Mouse (Mus musculus): ENCODE measurements around the gene Gm20696.

The Gm20696 gene

DNA sequence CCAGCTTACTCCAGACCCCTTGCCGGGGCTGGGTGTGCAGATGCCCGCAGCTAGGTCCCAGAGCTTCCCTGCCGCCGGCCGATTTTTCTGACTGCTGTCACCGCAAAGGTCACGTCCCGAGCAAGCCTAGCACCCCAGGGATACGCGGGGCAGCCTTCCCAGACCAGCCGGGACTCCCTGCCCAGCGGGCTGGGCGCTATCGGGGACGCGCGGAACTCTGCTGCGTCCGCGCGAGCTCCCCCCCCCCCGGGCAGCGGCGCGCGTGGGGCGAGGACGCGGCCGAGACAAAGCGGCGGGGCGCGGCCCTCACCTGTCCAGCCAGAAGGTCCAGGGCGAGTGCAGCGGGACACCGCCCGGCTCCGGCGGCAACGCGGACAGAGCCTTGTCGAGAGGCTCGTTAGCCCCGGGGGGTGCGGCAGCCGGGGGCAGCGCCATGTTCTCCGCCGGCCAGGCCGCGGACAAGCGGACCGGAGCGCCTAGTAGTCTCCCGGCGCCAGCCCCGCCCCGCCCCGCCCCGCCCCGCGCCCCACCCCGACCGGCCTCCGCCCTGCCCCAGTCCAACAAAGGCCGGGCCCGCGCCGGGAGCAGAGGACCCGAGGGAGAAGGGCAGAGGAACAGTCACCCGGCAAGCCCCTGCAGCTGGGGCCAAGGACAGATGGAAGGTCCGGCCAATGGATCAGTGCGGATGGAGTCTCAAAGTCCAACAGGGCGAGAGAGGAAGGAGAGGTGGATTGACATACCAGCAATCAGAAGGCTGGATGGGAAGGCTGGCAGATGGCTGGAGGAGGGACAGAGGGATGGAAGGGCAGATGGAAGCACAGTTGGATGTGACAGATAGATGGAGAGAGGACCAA is at the start of gene Gm20696, which contains the start of gene Eif4e3:
TSS of gene Gm20696 (minus strand) at position 480 of the 854 bp plus-strand sequence.
TSS of gene Eif4e3 (minus strand) at position 454 of the 854 bp plus-strand sequence.
- in situ Hi-C loops (cut with MboI; ENCODE audit: low pct_unique_long_range_greater_than_20kb in 1 of 2, low sequenced_read_pairs in 2 of 2, unreplicated experiment in 1 of 2) = no loop called here

DNA sequence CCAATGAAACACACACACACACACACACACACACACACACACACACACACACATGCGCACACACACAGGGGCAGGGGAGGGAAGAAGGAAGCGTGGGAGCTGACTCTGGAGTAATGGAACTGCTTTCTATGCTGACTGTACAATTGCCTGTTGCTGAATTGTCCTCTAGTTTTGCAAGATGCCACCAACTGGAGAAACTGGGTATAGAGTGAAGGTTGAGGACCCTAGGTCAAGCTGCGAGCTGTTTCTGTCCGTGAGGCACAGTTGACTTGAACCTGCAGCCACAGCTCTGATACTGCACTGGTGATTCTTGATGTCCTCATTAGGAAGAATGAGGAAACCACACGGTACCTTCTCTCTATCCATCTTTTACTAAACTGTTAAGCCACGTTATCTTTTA is 49.3 kb upstream of the Gm20696 start:
- in situ Hi-C loops (cut with MboI; ENCODE audit: low pct_unique_long_range_greater_than_20kb in 1 of 2, low sequenced_read_pairs in 2 of 2, unreplicated experiment in 1 of 2) = no loop called here

DNA sequence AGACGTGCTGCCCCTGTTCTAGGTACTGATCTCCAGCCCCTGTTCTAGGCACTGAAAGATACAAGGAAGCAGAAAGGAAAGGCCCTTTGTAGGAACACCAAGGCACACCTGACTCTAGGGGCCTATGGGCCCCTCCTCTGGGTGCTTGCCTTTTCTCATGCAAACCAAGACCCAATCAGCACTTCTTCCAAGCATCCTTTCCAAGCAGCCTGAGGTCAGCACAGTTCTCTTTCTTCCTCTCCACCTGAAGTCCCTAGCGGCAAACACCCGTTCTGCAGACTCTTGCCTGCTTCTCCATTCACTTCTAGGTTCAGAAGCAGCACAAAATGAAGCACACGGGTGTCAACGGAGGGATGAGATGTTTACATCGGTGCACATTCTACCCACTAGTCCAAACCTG is 48.6 kb upstream of the Gm20696 start:
- in situ Hi-C loops (cut with MboI; ENCODE audit: low pct_unique_long_range_greater_than_20kb in 1 of 2, low sequenced_read_pairs in 2 of 2, unreplicated experiment in 1 of 2) = no loop called here

DNA sequence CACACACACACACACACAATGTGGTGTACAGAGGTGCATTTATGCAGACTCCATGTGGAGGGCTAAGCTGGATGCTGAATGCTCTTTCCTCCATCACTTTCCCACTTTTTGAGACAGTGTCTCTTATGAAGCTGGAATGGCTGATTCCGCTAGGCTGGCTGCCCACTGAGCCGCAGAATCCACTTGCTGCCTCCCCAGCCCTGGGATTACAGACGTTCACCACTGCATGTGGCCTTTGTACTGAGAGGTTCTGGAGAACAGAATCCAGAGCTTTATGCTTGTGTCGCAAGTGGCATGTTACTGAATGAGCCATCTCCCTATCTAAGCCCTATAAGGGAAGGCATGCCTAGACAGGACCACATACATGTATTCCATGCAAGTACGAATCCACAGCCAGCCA is 46.7 kb upstream of the Gm20696 start:
- in situ Hi-C loops (cut with MboI; ENCODE audit: low pct_unique_long_range_greater_than_20kb in 1 of 2, low sequenced_read_pairs in 2 of 2, unreplicated experiment in 1 of 2) = no loop called here

DNA sequence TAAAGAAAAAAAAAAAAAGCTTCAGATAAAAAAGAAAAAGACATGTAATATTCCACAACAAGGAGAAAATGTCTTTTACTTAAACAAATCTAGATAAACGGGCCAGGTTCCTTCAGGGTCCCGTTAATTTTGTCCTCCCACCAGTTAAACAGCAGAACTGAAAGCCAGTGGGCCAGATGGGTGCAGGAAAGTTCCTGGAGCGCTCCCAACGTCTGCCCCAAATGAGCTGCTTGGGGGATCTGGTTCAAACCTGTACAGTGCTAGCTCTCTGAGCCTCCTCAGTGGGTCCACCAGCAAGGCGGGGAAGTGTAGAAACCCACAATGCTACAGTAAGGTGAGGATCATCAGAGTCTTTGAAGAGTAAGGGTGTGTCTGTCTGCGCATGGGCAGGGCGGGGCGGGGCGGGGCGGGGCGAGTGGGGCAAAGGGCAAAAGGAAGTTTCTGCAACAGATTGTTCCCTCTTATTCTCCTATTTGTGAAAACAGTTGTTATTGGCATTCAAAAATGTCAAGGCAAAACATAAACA is 45.0 kb upstream of the Gm20696 start:
- in situ Hi-C loops (cut with MboI; ENCODE audit: low pct_unique_long_range_greater_than_20kb in 1 of 2, low sequenced_read_pairs in 2 of 2, unreplicated experiment in 1 of 2) = no loop called here

DNA sequence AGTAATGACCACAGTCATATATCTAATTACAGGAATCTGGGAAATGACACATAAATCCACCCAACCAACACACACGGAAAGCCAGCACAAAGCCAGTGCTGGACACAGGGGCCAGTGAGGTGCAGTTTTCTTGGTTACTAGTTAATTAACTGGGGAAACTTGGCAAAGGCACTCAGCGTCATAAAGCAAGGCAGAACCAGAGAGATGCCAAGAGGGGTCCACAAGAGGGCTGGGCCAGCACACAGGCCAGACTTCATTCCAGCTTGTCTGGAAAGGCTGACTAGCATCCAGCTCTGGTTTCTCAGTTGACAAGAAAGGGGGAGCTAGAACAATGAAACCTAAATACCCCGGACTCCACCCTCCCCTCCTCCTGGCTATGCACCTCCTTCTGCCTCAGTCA is 33.9 kb upstream of the Gm20696 start:
- in situ Hi-C loops (cut with MboI; ENCODE audit: low pct_unique_long_range_greater_than_20kb in 1 of 2, low sequenced_read_pairs in 2 of 2, unreplicated experiment in 1 of 2) = no loop called here

DNA sequence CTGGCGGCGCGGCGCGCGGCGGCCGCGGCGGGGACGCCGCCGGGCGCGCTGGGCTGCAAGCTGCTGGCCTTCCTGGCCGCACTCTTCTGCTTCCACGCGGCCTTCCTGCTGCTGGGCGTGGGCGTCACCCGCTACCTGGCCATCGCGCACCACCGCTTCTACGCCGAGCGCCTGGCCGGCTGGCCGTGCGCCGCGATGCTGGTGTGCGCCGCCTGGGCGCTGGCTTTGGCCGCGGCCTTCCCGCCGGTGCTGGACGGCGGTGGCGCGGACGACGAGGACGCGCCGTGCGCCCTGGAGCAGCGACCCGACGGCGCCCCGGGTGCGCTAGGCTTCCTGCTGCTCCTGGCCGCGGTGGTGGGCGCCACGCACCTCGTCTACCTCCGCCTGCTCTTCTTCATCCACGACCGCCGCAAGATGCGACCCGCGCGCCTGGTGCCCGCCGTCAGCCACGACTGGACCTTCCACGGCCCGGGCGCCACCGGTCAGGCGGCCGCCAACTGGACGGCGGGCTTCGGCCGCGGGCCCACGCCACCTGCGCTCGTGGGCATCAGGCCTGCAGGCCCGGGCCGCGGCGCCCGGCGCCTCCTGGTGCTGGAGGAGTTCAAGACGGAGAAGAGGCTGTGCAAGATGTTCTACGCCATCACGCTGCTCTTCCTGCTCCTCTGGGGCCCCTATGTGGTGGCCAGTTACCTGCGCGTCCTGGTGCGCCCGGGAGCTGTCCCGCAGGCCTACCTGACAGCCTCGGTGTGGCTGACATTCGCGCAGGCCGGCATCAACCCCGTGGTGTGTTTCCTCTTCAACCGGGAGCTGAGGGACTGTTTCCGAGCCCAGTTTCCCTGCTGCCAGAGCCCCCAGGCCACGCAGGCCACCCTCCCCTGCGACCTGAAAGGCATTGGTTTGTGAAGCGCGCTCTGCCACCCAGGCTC is 26.6 kb upstream of the Gm20696 start:
- in situ Hi-C loops (cut with MboI; ENCODE audit: low pct_unique_long_range_greater_than_20kb in 1 of 2, low sequenced_read_pairs in 2 of 2, unreplicated experiment in 1 of 2) = no loop called here

DNA sequence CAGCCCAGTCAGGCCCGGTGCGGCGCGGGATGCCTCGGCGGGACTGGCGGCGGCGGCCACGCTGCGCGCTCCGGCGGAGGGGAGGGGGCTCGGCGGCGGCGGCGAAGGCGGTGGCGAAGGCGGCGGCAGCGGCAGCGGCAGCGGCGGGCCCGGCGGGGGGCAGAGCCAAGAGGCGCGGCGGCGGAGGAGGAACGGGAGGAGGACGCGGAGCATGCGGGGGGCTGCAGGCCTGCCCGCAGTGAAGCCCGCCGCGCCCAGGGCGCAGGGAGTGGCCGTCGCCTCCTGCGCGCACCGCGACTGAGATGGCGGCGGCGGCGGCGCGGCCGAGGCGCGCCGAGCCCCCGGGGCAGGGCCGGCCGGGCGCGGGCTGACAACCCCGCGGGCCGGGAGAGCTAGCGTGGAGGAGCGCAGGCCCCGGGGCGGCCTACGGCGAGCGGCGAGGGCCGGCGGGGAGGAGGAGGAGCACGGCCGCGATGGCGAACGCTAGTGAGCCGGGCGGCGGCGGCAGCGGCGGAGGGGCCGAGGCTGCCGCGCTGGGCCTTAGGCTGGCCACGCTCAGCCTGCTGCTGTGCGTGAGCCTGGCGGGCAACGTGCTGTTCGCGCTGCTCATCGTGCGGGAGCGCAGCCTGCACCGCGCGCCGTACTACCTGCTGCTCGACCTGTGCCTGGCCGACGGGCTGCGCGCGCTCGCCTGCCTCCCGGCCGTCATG is 25.8 kb upstream of the Gm20696 start, which contains the start of gene Gpr27:
TSS of gene Gpr27 (plus strand) at position 474 of the 710 bp plus-strand sequence.
- in situ Hi-C loops (cut with MboI; ENCODE audit: low pct_unique_long_range_greater_than_20kb in 1 of 2, low sequenced_read_pairs in 2 of 2, unreplicated experiment in 1 of 2) = no loop called here

DNA sequence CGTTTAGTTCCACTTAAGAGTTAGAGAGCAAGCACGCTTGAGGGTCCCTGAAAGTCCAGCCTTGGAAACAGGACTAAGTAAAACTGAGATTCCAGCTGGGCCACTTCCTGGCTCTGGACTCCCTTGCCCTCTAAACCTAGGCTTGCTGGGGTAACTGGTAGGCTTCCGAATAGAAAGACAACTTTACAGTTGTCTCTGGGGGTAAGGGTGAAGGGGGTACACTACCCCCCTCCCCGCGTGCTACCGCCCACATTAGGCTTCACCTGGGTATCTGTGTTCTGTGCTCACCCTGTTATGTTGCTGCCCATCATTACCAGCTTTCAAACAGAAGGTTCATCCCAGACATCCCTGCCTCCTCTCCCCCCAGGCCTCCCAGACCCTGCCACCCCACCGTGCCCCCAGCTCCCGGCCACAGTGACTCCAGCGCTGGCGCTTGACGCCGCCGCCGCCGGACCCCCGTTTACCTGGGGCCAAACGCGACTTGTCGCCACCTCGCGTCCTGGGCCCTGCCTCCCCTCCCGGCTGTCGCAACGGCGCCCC is 25.1 kb upstream of the Gm20696 start:
- in situ Hi-C loops (cut with MboI; ENCODE audit: low pct_unique_long_range_greater_than_20kb in 1 of 2, low sequenced_read_pairs in 2 of 2, unreplicated experiment in 1 of 2) = no loop called here

- in situ Hi-C loops (cut with MboI; ENCODE audit: low pct_unique_long_range_greater_than_20kb in 1 of 2, low sequenced_read_pairs in 2 of 2, unreplicated experiment in 1 of 2) = loop anchor here (10.0 kb wide), 1 partner anchor 96 kb away; no protein-coding TSS in a partner anchor
Measured at GRCm38 (mm10) chr6:99688513-99688912, 21.9 kb upstream of the Gm20696 start.

GRCm38 (mm10) chr6:99684899-99685298 is 18.3 kb upstream of the Gm20696 start:
- in situ Hi-C loops (cut with MboI; ENCODE audit: low pct_unique_long_range_greater_than_20kb in 1 of 2, low sequenced_read_pairs in 2 of 2, unreplicated experiment in 1 of 2) = loop anchor here (10.0 kb wide), 1 partner anchor 100 kb away; no protein-coding TSS in a partner anchor

DNA sequence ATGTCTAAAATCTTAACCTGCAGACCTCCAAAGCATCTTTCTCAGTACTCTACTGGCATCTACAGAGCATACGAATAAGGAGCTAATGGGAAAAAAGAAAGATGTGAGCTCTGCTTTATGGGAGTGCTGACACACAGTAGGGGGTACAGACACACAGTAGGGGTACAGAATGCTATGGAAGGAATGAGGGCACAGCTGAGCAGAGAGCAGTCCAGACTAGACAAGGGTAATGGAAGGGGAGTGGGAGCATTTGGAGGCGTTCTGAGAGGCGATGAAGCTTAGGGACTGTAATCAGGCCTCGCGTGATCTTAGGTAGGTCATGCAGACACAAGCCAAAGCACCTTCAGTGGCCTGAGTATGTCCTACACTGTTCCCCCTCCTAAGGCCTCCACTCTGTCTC is 17.4 kb upstream of the Gm20696 start:
- in situ Hi-C loops (cut with MboI; ENCODE audit: low pct_unique_long_range_greater_than_20kb in 1 of 2, low sequenced_read_pairs in 2 of 2, unreplicated experiment in 1 of 2) = loop anchor here (10.0 kb wide), 1 partner anchor 101 kb away; no protein-coding TSS in a partner anchor

DNA sequence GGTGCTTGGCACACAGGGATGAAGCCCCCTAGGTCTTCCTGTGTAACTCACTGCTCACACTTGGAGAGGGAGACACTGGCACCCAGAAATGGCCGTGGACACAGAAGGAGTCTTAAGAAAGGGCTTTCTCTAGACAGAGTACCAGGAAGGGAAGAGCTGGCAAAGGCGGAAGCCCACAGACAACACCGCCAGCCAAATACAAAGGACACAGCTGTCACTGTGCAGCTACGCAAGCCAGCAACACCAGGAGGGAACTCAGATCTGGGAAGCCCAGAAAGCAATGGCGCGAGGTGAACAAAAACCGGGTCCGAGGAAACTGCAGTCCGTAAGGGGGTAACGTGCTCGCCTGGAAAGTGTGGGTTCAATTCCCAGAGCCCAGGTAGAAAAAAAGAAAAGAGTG is 11.5 kb upstream of the Gm20696 start:
- in situ Hi-C loops (cut with MboI; ENCODE audit: low pct_unique_long_range_greater_than_20kb in 1 of 2, low sequenced_read_pairs in 2 of 2, unreplicated experiment in 1 of 2) = no loop called here

DNA sequence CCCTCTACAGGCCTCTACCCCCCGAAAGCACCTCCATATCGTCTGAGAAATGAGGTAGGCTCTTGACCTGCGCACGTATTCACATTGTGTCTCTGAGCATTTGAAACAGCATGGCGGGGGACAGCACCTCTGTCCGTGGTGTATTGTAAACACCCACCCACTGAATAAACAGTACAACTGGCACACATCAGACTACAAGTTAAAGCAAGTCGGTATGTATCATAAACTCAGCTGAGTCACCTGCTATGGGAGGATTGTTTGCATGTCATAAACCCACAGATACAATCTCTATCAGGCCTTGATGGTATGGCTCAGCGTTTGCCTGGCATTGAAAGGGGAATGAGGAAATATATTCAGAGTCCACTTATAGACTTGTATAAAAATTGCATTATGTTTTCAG is 10.7 kb upstream of the Gm20696 start:
- in situ Hi-C loops (cut with MboI; ENCODE audit: low pct_unique_long_range_greater_than_20kb in 1 of 2, low sequenced_read_pairs in 2 of 2, unreplicated experiment in 1 of 2) = no loop called here

DNA sequence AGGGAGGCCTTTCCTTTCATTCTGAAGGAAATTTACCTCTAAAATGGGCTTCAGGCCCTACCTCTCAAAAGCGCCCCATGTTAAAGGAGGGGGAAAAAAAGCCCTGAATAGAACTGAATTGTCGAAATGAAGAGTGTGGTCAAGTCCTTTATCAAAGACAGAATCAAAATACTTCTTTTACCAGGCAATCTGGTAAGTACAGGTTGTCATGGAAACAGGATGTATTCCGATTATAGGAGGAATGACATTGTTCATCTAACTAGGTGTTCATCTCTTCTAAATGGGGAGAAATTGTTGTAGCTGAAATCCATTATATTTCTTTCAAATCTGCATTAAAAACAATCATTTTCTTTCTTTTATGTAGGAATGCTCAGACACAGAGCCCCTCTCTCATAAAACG is 7.9 kb upstream of the Gm20696 start:
- in situ Hi-C loops (cut with MboI; ENCODE audit: low pct_unique_long_range_greater_than_20kb in 1 of 2, low sequenced_read_pairs in 2 of 2, unreplicated experiment in 1 of 2) = no loop called here

GRCm38 (mm10) chr6:99671768-99672167 is 5.2 kb upstream of the Gm20696 start:
- in situ Hi-C loops (cut with MboI; ENCODE audit: low pct_unique_long_range_greater_than_20kb in 1 of 2, low sequenced_read_pairs in 2 of 2, unreplicated experiment in 1 of 2) = no loop called here

GRCm38 (mm10) chr6:99670481-99671119 is 4.0 kb upstream of the Gm20696 start:
- in situ Hi-C loops (cut with MboI; ENCODE audit: low pct_unique_long_range_greater_than_20kb in 1 of 2, low sequenced_read_pairs in 2 of 2, unreplicated experiment in 1 of 2) = no loop called here

Measured in mouse embryonic stem cell (cell line).